Mouse (Mus musculus): ENCODE results near the gene Dock4.

- TF ChIP-seq CTCF (IDR thresholded peaks at IDR 0.05; ENCODE audit: extremely low read depth, insufficient read depth, low read length) (no peak), POLR2A (IDR thresholded peaks at IDR 0.05; ENCODE audit: extremely low read depth, insufficient read depth, low read length) (no peak)
Measured at GRCm38 (mm10) chr12:40889534-40889933, 443.8 kb downstream of the Dock4 start.

Data from cortical plate, adult 2 months (tissue).